8 mouse cellular contexts compared by ENCODE assay signal in genomic region chr17:25829558-25830017, GRCm38 (mm10). TPM values are rescaled to one million over a fixed set of nuclear protein-coding genes. Genes with fewer than 3 reads are reported as not detected.
DNase-seq lines count a peak whose midpoint lies in the region; ATAC-seq and TF ChIP-seq lines count a peak whose summit lies in the region.

No protein-coding gene starts in this region.

- no peak for DNase-seq in layer of hippocampus, adult 2 months (ENCODE audit: low spot score in 2 of 2)
- DNase-seq in layer of hippocampus, adult 8-10 months (ENCODE audit: low spot score in 2 of 2), result no peak
- DNase-seq in neural tube, embryonic 11.5 days (ENCODE audit: low spot score), result no peak
- no peak for DNase-seq in ovary, adult 18-20 months (ENCODE audit: low spot score)
- no peak for DNase-seq in spleen, adult 12 weeks (ENCODE audit: low spot score)
- DNase-seq in right cerebral cortex, postnatal 36 days (ENCODE audit: low spot score in 2 of 2), result no peak

- peak overlapping the region; percentile 54 for H3K9ac ChIP-seq in embryonic facial prominence, embryonic 15.5 days
- H3K9ac ChIP-seq in intestine, embryonic 16.5 days (ENCODE audit: low read depth, low read length), result peak overlapping the region; percentile 82
- H3K9ac ChIP-seq in neural tube, embryonic 11.5 days (ENCODE audit: low read length), result peak overlapping the region; percentile 77

- no peaks in the 10 kb centered on the region for H3K9me3 ChIP-seq in embryonic facial prominence, embryonic 15.5 days (replicated peaks)
- H3K9me3 ChIP-seq in intestine, embryonic 16.5 days (ENCODE audit: control insufficient read depth, low read length), result no peaks in the 10 kb centered on the region
- no peaks in the 10 kb centered on the region for H3K9me3 ChIP-seq in neural tube, embryonic 11.5 days (ENCODE audit: control insufficient read depth, low read length)

- peak overlapping the region; percentile 93 for H3K27ac ChIP-seq in layer of hippocampus, adult 2 months
- peak overlapping the region; percentile 94 for H3K27ac ChIP-seq in embryonic facial prominence, embryonic 15.5 days (replicated peaks)
- H3K27ac ChIP-seq in intestine, embryonic 16.5 days (ENCODE audit: low read length), result peak overlapping the region; percentile 93
- peak overlapping the region; percentile 63 for H3K27ac ChIP-seq in neural tube, embryonic 11.5 days (ENCODE audit: low read depth, low read length)

- H3K27me3 ChIP-seq in embryonic facial prominence, embryonic 15.5 days, result no peaks in the 10 kb centered on the region
- no peaks in the 10 kb centered on the region for H3K27me3 ChIP-seq in intestine, embryonic 16.5 days (replicated peaks; ENCODE audit: control insufficient read depth, insufficient read depth, low read length)
- H3K27me3 ChIP-seq in neural tube, embryonic 11.5 days (ENCODE audit: control insufficient read depth, insufficient read depth, low read length), result no peaks in the 10 kb centered on the region

- H3K4me3 ChIP-seq in layer of hippocampus, adult 2 months, result peak overlapping the region; percentile 82
- H3K4me3 ChIP-seq in embryonic facial prominence, embryonic 15.5 days (replicated peaks), result peak overlapping the region; percentile 54
- H3K4me3 ChIP-seq in intestine, embryonic 16.5 days (ENCODE audit: low read length), result peak overlapping the region; percentile 69
- H3K4me3 ChIP-seq in neural tube, embryonic 11.5 days (ENCODE audit: low read depth, low read length), result peak overlapping the region; percentile 46

- WGBS in embryonic facial prominence, embryonic 15.5 days, result 36% methylated on average over 8 of the region's 8 CpGs
- 39% methylated on average over 8 of the region's 8 CpGs for WGBS in intestine, embryonic 16.5 days
- 48% methylated on average over 8 of the region's 8 CpGs for WGBS in neural tube, embryonic 11.5 days

- no peak for ATAC-seq in embryonic facial prominence, embryonic 15.5 days (ENCODE audit: insufficient number of reproducible peaks, low FRiP score, low TSS enrichment, low read depth)
- no peak for ATAC-seq in intestine, embryonic 16.5 days
- ATAC-seq in neural tube, embryonic 11.5 days (ENCODE audit: insufficient read depth, low FRiP score, low TSS enrichment), result no peak

- H3K4me2 ChIP-seq in embryonic facial prominence, embryonic 15.5 days (replicated peaks), result peak overlapping the region; percentile 73
- H3K4me2 ChIP-seq in intestine, embryonic 16.5 days (ENCODE audit: low read depth, low read length), result peak overlapping the region; percentile 67
- H3K4me2 ChIP-seq in neural tube, embryonic 11.5 days (ENCODE audit: low read depth), result peak overlapping the region; percentile 82

- no peak for TF ChIP-seq CTCF in layer of hippocampus, adult 2 months (conservative IDR thresholded peaks at IDR 0.05)

- H3K4me1 ChIP-seq in embryonic facial prominence, embryonic 15.5 days, result peaks cover 71% of the 10 kb centered on the region
- H3K4me1 ChIP-seq in intestine, embryonic 16.5 days (ENCODE audit: control insufficient read depth, insufficient read depth, low read length), result peaks cover 50% of the 10 kb centered on the region
- H3K4me1 ChIP-seq in neural tube, embryonic 11.5 days (ENCODE audit: control insufficient read depth, insufficient read depth, low read length), result peaks cover 50% of the 10 kb centered on the region

- peaks cover 45% of the 10 kb centered on the region for H3K36me3 ChIP-seq in embryonic facial prominence, embryonic 15.5 days
- peaks cover 15% of the 10 kb centered on the region for H3K36me3 ChIP-seq in intestine, embryonic 16.5 days (ENCODE audit: control insufficient read depth, insufficient read depth, low read length)
- H3K36me3 ChIP-seq in neural tube, embryonic 11.5 days (ENCODE audit: control insufficient read depth, insufficient read depth, low read length), result peaks cover 15% of the 10 kb centered on the region

RNA-seq across cellular contexts. Expression of gene Jmjd8, which starts 0.9 kb away (rescaled TPM):
- total RNA-seq in layer of hippocampus, adult 2 months (2021), result 10 to 100 TPM; 58.0 to 61.1 TPM
- total RNA-seq in layer of hippocampus, adult 8-10 months (2022), result 10 to 100 TPM; 61.0 to 63.6 (median 61.8) TPM
- 44.9 and 46.2 TPM in 2 replicates for polyA plus RNA-seq in embryonic facial prominence, embryonic 15.5 days (2015; fragmentation: Nextera tagmentation; extraction: Ambion mirVana)
- 50.1 and 50.9 TPM in 2 replicates for polyA plus RNA-seq in intestine, embryonic 16.5 days (2015; fragmentation: Nextera tagmentation; extraction: Ambion mirVana)
- 52.1 and 55.6 TPM in 2 replicates for polyA plus RNA-seq in neural tube, embryonic 11.5 days (2014; fragmentation: Nextera tagmentation; extraction: Ambion mirVana)

RNA-seq across cellular contexts. Expression of gene Stub1, which starts 3.6 kb away (rescaled TPM):
- total RNA-seq in layer of hippocampus, adult 2 months (2021), result 100 to 1,000 TPM; 164 to 175 TPM
- total RNA-seq in layer of hippocampus, adult 8-10 months (2022), result 100 to 1,000 TPM; 151 to 155 (median 152) TPM
- polyA plus RNA-seq in embryonic facial prominence, embryonic 15.5 days (2015; fragmentation: Nextera tagmentation; extraction: Ambion mirVana), result 343 and 364 TPM in 2 replicates
- polyA plus RNA-seq in intestine, embryonic 16.5 days (2015; fragmentation: Nextera tagmentation; extraction: Ambion mirVana), result 303 and 321 TPM in 2 replicates
- polyA plus RNA-seq in neural tube, embryonic 11.5 days (2014; fragmentation: Nextera tagmentation; extraction: Ambion mirVana), result 327 and 334 TPM in 2 replicates

RNA-seq across cellular contexts. Expression of gene Wdr24, which starts 6.2 kb away (rescaled TPM):
- 10 to 100 TPM; 27.9 to 28.9 TPM for total RNA-seq in layer of hippocampus, adult 2 months (2021)
- 10 to 100 TPM; 22.8 to 29.0 (median 26.5) TPM for total RNA-seq in layer of hippocampus, adult 8-10 months (2022)
- polyA plus RNA-seq in embryonic facial prominence, embryonic 15.5 days (2015; fragmentation: Nextera tagmentation; extraction: Ambion mirVana), result 24.7 and 27.1 TPM in 2 replicates
- 23.4 and 25.5 TPM in 2 replicates for polyA plus RNA-seq in intestine, embryonic 16.5 days (2015; fragmentation: Nextera tagmentation; extraction: Ambion mirVana)
- 29.2 and 31.8 TPM in 2 replicates for polyA plus RNA-seq in neural tube, embryonic 11.5 days (2014; fragmentation: Nextera tagmentation; extraction: Ambion mirVana)

RNA-seq across cellular contexts. Expression of gene Rhbdl1, which starts 7.5 kb away (rescaled TPM):
- total RNA-seq in layer of hippocampus, adult 2 months (2021), result 10 to 100 TPM; 43.0 to 44.8 TPM
- total RNA-seq in layer of hippocampus, adult 8-10 months (2022), result 10 to 100 TPM; 31.6 to 44.8 (median 40.9) TPM
- 2.7 and 3.2 TPM in 2 replicates for polyA plus RNA-seq in embryonic facial prominence, embryonic 15.5 days (2015; fragmentation: Nextera tagmentation; extraction: Ambion mirVana)
- 1.6 and 2.0 TPM in 2 replicates for polyA plus RNA-seq in intestine, embryonic 16.5 days (2015; fragmentation: Nextera tagmentation; extraction: Ambion mirVana)
- polyA plus RNA-seq in neural tube, embryonic 11.5 days (2014; fragmentation: Nextera tagmentation; extraction: Ambion mirVana), result 4.3 and 4.4 TPM in 2 replicates

RNA-seq across cellular contexts. Expression of gene Gm20683, which starts 12.0 kb away (rescaled TPM):
- 10 to 100 TPM; 30.0 to 33.9 TPM for total RNA-seq in layer of hippocampus, adult 2 months (2021)
- 10 to 100 TPM; 21.4 to 27.6 (median 25.7) TPM for total RNA-seq in layer of hippocampus, adult 8-10 months (2022)
- polyA plus RNA-seq in embryonic facial prominence, embryonic 15.5 days (2015; fragmentation: Nextera tagmentation; extraction: Ambion mirVana), result 2.5 and 3.5 TPM in 2 replicates
- 1.4 and 2.3 TPM in 2 replicates for polyA plus RNA-seq in intestine, embryonic 16.5 days (2015; fragmentation: Nextera tagmentation; extraction: Ambion mirVana)
- polyA plus RNA-seq in neural tube, embryonic 11.5 days (2014; fragmentation: Nextera tagmentation; extraction: Ambion mirVana), result 1.2 and 2.9 TPM in 2 replicates
